Comparison of ENCODE assay signal across 8 mouse cellular contexts in genomic region chr1:112451622-112452021, GRCm38 (mm10).
DNase-seq lines count a peak whose midpoint lies in the region; ATAC-seq and TF ChIP-seq lines count a peak whose summit lies in the region.

No protein-coding gene starts in this region.

- H3K4me3 ChIP-seq in left cerebral cortex, adult 2 months, result no peak overlapping the region
- no peak overlapping the region for H3K4me3 ChIP-seq in forebrain, embryonic 13.5 days
- H3K4me3 ChIP-seq in midbrain, embryonic 16.5 days (ENCODE audit: low read depth, low read length), result no peak overlapping the region

- no peaks in the 10 kb centered on the region for H3K27me3 ChIP-seq in forebrain, embryonic 13.5 days
- no peaks in the 10 kb centered on the region for H3K27me3 ChIP-seq in midbrain, embryonic 16.5 days (ENCODE audit: control insufficient read depth, insufficient read depth, low read depth, low read length)

- WGBS in forebrain, embryonic 13.5 days, result 12% methylated on average over 2 of the region's 2 CpGs
- 12% methylated on average over 2 of the region's 2 CpGs for WGBS in midbrain, embryonic 16.5 days

- peak; percentile 73; the same call in 1 of the 2 replicates for ATAC-seq in forebrain, embryonic 13.5 days
- ATAC-seq in midbrain, embryonic 16.5 days, result peak; percentile 79
- ATAC-seq in monocyte, adult 5-6 weeks (replicated peaks; ENCODE audit: insufficient number of reproducible peaks, low FRiP score, low TSS enrichment, poor library complexity, severe bottlenecking), result no peak

- H3K4me2 ChIP-seq in forebrain, embryonic 13.5 days, result no peak overlapping the region
- no peak overlapping the region for H3K4me2 ChIP-seq in midbrain, embryonic 16.5 days (ENCODE audit: low read length)

- intact Hi-C loops in left cerebral cortex, adult 2 months (cut with DNase I), result loop anchor here (1.0 to 10.0 kb wide), 3 partner anchors 62 to 789 kb away; partner anchors contain the start of gene Dsel

- H3K9me3 ChIP-seq in forebrain, embryonic 13.5 days (replicated peaks), result no peaks in the 10 kb centered on the region
- no peaks in the 10 kb centered on the region for H3K9me3 ChIP-seq in midbrain, embryonic 16.5 days (replicated peaks; ENCODE audit: control insufficient read depth, low read length, poor library complexity, severe bottlenecking)

- no peak overlapping the region for H3K9ac ChIP-seq in forebrain, embryonic 13.5 days
- no peak overlapping the region for H3K9ac ChIP-seq in midbrain, embryonic 16.5 days (ENCODE audit: low read depth, low read length)

- no peak overlapping the region for H3K27ac ChIP-seq in left cerebral cortex, adult 2 months
- H3K27ac ChIP-seq in forebrain, embryonic 13.5 days, result no peak overlapping the region
- no peak overlapping the region for H3K27ac ChIP-seq in midbrain, embryonic 16.5 days (ENCODE audit: low read length)

- no peaks in the 10 kb centered on the region for H3K4me1 ChIP-seq in forebrain, embryonic 13.5 days
- no peaks in the 10 kb centered on the region for H3K4me1 ChIP-seq in midbrain, embryonic 16.5 days (ENCODE audit: control insufficient read depth, insufficient read depth, low read length)

- no peaks in the 10 kb centered on the region for H3K36me3 ChIP-seq in forebrain, embryonic 13.5 days (ENCODE audit: poor library complexity, severe bottlenecking)
- H3K36me3 ChIP-seq in midbrain, embryonic 16.5 days (ENCODE audit: control insufficient read depth, insufficient read depth, low read length), result no peaks in the 10 kb centered on the region

- peak; percentile 75 for TF ChIP-seq CTCF in left cerebral cortex, adult 2 months (IDR thresholded peaks at IDR 0.05)

- DNase-seq in left cerebral cortex, adult 2 months (ENCODE audit: extremely low spot score in 1 of 2, low spot score in 2 of 2), result no peak
- DNase-seq in left cerebral cortex, adult 8-10 months (ENCODE audit: low spot score in 2 of 2), result no peak
- peak; percentile 8 for DNase-seq in Muller cell, postnatal 12 days (ENCODE audit: inconsistent ontology term)
- DNase-seq in thymus, postnatal 36 days, result no peak
- DNase-seq in right cerebral cortex, postnatal 4 days, result no peak
